Mouse (Mus musculus): ENCODE measurements at regions not wholly inside any gene's neighbourhood (a gene's known extent, or its start where the extent isn't known, plus 50 kb on each side); places are given as distances from the start of the nearest gene placed in this dataset.
A peak's percentile ranks its signal among the peaks of the same experiment; 100 is the strongest.

- WGBS = 40% methylated on average over 5 of the region's 5 CpGs
- no peaks in the 10 kb centered on the region for H3K36me3 ChIP-seq (ENCODE audit: control insufficient read depth, insufficient read depth, low read length)
- H3K9me3 ChIP-seq (replicated peaks; ENCODE audit: control insufficient read depth, low read length, poor library complexity, severe bottlenecking) = no peaks in the 10 kb centered on the region
- peak; percentile 85 for ATAC-seq
- no peak overlapping the region for H3K9ac ChIP-seq (ENCODE audit: low read depth, low read length)
- no peaks in the 10 kb centered on the region for H3K27me3 ChIP-seq (ENCODE audit: control insufficient read depth, insufficient read depth, low read depth, low read length)
- H3K4me1 ChIP-seq (ENCODE audit: control insufficient read depth, insufficient read depth, low read length) = no peaks in the 10 kb centered on the region
- no peak overlapping the region for H3K4me3 ChIP-seq (ENCODE audit: low read depth, low read length)
- H3K27ac ChIP-seq (ENCODE audit: low read length) = no peak overlapping the region
- H3K4me2 ChIP-seq (ENCODE audit: low read length) = no peak overlapping the region
Measured at GRCm38 (mm10) chrX:57869648-57870047, 152.9 kb upstream of the Zic3 start.

- no peaks in the 10 kb centered on the region; the same call in 1 of the 2 replicates for H3K27me3 ChIP-seq (ENCODE audit: control insufficient read depth, insufficient read depth, low read depth, low read length)
- H3K27ac ChIP-seq (ENCODE audit: low read length) = no peak overlapping the region
- H3K9ac ChIP-seq (ENCODE audit: low read depth, low read length) = no peak overlapping the region
- H3K9me3 ChIP-seq (replicated peaks; ENCODE audit: control insufficient read depth, low read length, poor library complexity, severe bottlenecking) = no peaks in the 10 kb centered on the region
- H3K4me3 ChIP-seq (ENCODE audit: low read depth, low read length) = no peak overlapping the region
- H3K36me3 ChIP-seq (ENCODE audit: control insufficient read depth, insufficient read depth, low read length) = no peaks in the 10 kb centered on the region
- ATAC-seq = no peak
- whole genome bisulfite sequencing = 25% methylated on average over 11 of the region's 11 CpGs
- H3K4me2 ChIP-seq (ENCODE audit: low read length) = peak overlapping the region; percentile 21
- no peaks in the 10 kb centered on the region for H3K4me1 ChIP-seq (ENCODE audit: control insufficient read depth, insufficient read depth, low read length)
Measured at GRCm38 (mm10) chrX:57916705-57917104, 105.8 kb upstream of the Zic3 start.

GRCm38 (mm10) chrX:57917441-57918145, 104.9 kb upstream of the Zic3 start:
- peak overlapping the region; percentile 21; the same call in 1 of the 2 replicates for H3K4me2 ChIP-seq (ENCODE audit: low read length)
- no peak for ATAC-seq

GRCm38 (mm10) chrX:57918181-57919115, 104.1 kb upstream of the Zic3 start:
- Histone ChIP-seq H3K27me3 (ENCODE audit: control insufficient read depth, insufficient read depth, low read depth, low read length) (no peaks in the 10 kb centered on the region; the same call in 1 of the 2 replicates), H3K4me3 (ENCODE audit: low read depth, low read length) (no peak overlapping the region), H3K4me1 (ENCODE audit: control insufficient read depth, insufficient read depth, low read length) (no peaks in the 10 kb centered on the region), H3K4me2 (ENCODE audit: low read length) (no peak overlapping the region), H3K9ac (ENCODE audit: low read depth, low read length) (no peak overlapping the region), H3K9me3 (replicated peaks; ENCODE audit: control insufficient read depth, low read length, poor library complexity, severe bottlenecking) (no peaks in the 10 kb centered on the region), H3K27ac (ENCODE audit: low read length) (no peak overlapping the region), H3K36me3 (ENCODE audit: control insufficient read depth, insufficient read depth, low read length) (no peaks in the 10 kb centered on the region)
- 23% methylated on average over 25 of the region's 25 CpGs for WGBS
- ATAC-seq = no peak

More at GRCm38 (mm10) chrX:57917441-57918145, 104.9 kb upstream of the Zic3 start:
- Histone ChIP-seq H3K27me3 (ENCODE audit: control insufficient read depth, insufficient read depth, low read depth, low read length) (no peaks in the 10 kb centered on the region; the same call in 1 of the 2 replicates), H3K36me3 (ENCODE audit: control insufficient read depth, insufficient read depth, low read length) (no peaks in the 10 kb centered on the region), H3K9me3 (replicated peaks; ENCODE audit: control insufficient read depth, low read length, poor library complexity, severe bottlenecking) (no peaks in the 10 kb centered on the region), H3K4me3 (ENCODE audit: low read depth, low read length) (no peak overlapping the region), H3K9ac (ENCODE audit: low read depth, low read length) (no peak overlapping the region), H3K4me1 (ENCODE audit: control insufficient read depth, insufficient read depth, low read length) (no peaks in the 10 kb centered on the region), H3K27ac (ENCODE audit: low read length) (no peak overlapping the region)
- 20% methylated on average over 21 of the region's 21 CpGs for WGBS

- Histone ChIP-seq H3K9me3 (replicated peaks; ENCODE audit: control insufficient read depth, low read length, poor library complexity, severe bottlenecking) (no peaks in the 10 kb centered on the region), H3K4me1 (ENCODE audit: control insufficient read depth, insufficient read depth, low read length) (no peaks in the 10 kb centered on the region), H3K4me2 (ENCODE audit: low read length) (peak overlapping the region; percentile 19), H3K9ac (ENCODE audit: low read depth, low read length) (no peak overlapping the region), H3K27ac (ENCODE audit: low read length) (no peak overlapping the region; the same call in 1 of the 2 replicates), H3K36me3 (ENCODE audit: control insufficient read depth, insufficient read depth, low read length) (no peaks in the 10 kb centered on the region), H3K27me3 (ENCODE audit: control insufficient read depth, insufficient read depth, low read depth, low read length) (no peaks in the 10 kb centered on the region; the same call in 1 of the 2 replicates), H3K4me3 (ENCODE audit: low read depth, low read length) (no peak overlapping the region; the same call in 1 of the 2 replicates)
- ATAC-seq = no peak
- 21% methylated on average over 16 of the region's 17 CpGs for WGBS
Measured at GRCm38 (mm10) chrX:57919886-57920285, 102.6 kb upstream of the Zic3 start.

- Histone ChIP-seq H3K4me1 (ENCODE audit: control insufficient read depth, insufficient read depth, low read length) (no peaks in the 10 kb centered on the region), H3K27me3 (ENCODE audit: control insufficient read depth, insufficient read depth, low read depth, low read length) (no peaks in the 10 kb centered on the region; the same call in 1 of the 2 replicates), H3K4me3 (ENCODE audit: low read depth, low read length) (no peak overlapping the region), H3K27ac (ENCODE audit: low read length) (no peak overlapping the region), H3K9ac (ENCODE audit: low read depth, low read length) (no peak overlapping the region), H3K4me2 (ENCODE audit: low read length) (peak overlapping the region; percentile 19), H3K36me3 (ENCODE audit: control insufficient read depth, insufficient read depth, low read length) (no peaks in the 10 kb centered on the region), H3K9me3 (replicated peaks; ENCODE audit: control insufficient read depth, low read length, poor library complexity, severe bottlenecking) (no peaks in the 10 kb centered on the region)
- 21% methylated on average over 18 of the region's 18 CpGs for WGBS
- no peak for ATAC-seq
Measured at GRCm38 (mm10) chrX:57920376-57920775, 102.1 kb upstream of the Zic3 start.

GRCm38 (mm10) chrX:57921294-57921693, 101.2 kb upstream of the Zic3 start:
- Histone ChIP-seq H3K36me3 (ENCODE audit: control insufficient read depth, insufficient read depth, low read length) (no peaks in the 10 kb centered on the region), H3K4me2 (ENCODE audit: low read length) (peak overlapping the region; percentile 21; the same call in 1 of the 2 replicates), H3K27me3 (ENCODE audit: control insufficient read depth, insufficient read depth, low read depth, low read length) (no peaks in the 10 kb centered on the region; the same call in 1 of the 2 replicates), H3K27ac (ENCODE audit: low read length) (no peak overlapping the region), H3K9me3 (replicated peaks; ENCODE audit: control insufficient read depth, low read length, poor library complexity, severe bottlenecking) (no peaks in the 10 kb centered on the region), H3K4me1 (ENCODE audit: control insufficient read depth, insufficient read depth, low read length) (no peaks in the 10 kb centered on the region), H3K9ac (ENCODE audit: low read depth, low read length) (no peak overlapping the region), H3K4me3 (ENCODE audit: low read depth, low read length) (no peak overlapping the region)
- 25% methylated on average over 16 of the region's 16 CpGs for WGBS
- ATAC-seq = no peak

GRCm38 (mm10) chrX:57921821-57922449, 100.6 kb upstream of the Zic3 start:
- H3K4me2 ChIP-seq (ENCODE audit: low read length) = peak overlapping the region; percentile 37
- H3K9ac ChIP-seq (ENCODE audit: low read depth, low read length) = no peak overlapping the region
- H3K27me3 ChIP-seq (ENCODE audit: control insufficient read depth, insufficient read depth, low read depth, low read length) = no peaks in the 10 kb centered on the region; the same call in 1 of the 2 replicates
- no peak overlapping the region for H3K27ac ChIP-seq (ENCODE audit: low read length)
- 21% methylated on average over 25 of the region's 25 CpGs for WGBS
- H3K4me3 ChIP-seq (ENCODE audit: low read depth, low read length) = peak overlapping the region; percentile 11
- no peaks in the 10 kb centered on the region for H3K4me1 ChIP-seq (ENCODE audit: control insufficient read depth, insufficient read depth, low read length)
- ATAC-seq = no peak
- no peaks in the 10 kb centered on the region for H3K9me3 ChIP-seq (replicated peaks; ENCODE audit: control insufficient read depth, low read length, poor library complexity, severe bottlenecking)
- H3K36me3 ChIP-seq (ENCODE audit: control insufficient read depth, insufficient read depth, low read length) = no peaks in the 10 kb centered on the region
